Mouse (Mus musculus): Measurements from ENCODE around the gene Thsd7b. TPM values are rescaled to one million over a fixed set of nuclear protein-coding genes. Genes with fewer than 3 reads are reported as not detected.

The Thsd7b gene
- total and polyA plus RNA-seq, 2 experiments from 2014 or later: 8.0 to 19.9 TPM

DNA sequence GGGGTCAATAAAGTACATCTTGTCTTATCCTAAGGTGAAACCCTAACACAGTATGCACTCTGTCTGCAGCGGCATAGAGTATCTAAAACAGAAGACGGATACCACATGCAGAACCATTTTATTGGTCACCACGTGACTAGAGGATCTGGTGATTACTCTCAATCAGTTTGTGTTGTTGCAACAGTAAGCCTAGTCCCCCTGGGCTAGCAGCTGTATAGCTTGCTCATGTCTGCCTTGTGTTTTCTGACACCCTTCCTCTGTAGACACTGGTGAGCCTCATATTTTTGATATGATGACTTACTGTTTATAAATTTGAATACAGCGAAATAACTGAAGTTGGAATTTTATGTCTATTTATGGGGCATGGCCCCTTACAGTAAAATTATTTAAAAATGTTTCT is 306.9 kb downstream of the Thsd7b start:
- WGBS: 89% methylated on average over 4 of the region's 4 CpGs
- ATAC-seq (no peak), DNase-seq (no peak)
- H3K4me1 ChIP-seq (ENCODE audit: insufficient read depth): no peaks in the 10 kb centered on the region
- no peak for TF ChIP-seq CTCF (IDR thresholded peaks at IDR 0.05; ENCODE audit: low read depth)
- H3K9ac ChIP-seq: no peak overlapping the region
- H3K9me3 ChIP-seq (ENCODE audit: low read length): no peaks in the 10 kb centered on the region
- no peak overlapping the region for H3K4me3 ChIP-seq (ENCODE audit: low read depth, low read length)
- no peak overlapping the region for H3K4me2 ChIP-seq (ENCODE audit: low read depth)
- no peaks in the 10 kb centered on the region for H3K36me3 ChIP-seq (ENCODE audit: insufficient read depth)
- no peaks in the 10 kb centered on the region for H3K27me3 ChIP-seq (ENCODE audit: insufficient read depth, low read length)
- H3K27ac ChIP-seq (ENCODE audit: low read depth, low read length): no peak overlapping the region

DNA sequence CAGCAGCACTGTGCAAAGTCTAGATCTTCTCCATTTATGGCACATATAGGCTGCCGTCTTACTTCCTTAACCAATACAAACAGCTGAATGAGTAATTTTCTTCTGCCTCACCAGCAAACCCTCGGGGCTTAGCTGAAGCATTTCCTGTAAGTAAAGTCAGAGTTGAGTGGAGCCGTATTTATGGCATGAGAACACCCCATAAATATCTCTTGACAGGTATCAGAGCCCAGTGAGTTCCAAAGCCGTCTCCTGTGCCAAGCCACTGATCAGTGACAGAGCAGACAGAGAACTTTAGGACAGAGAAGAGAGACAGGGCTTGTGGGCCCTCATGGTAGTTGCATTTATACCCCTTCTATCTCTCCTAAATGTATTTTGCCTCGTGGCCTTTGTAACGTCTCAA is 313.5 kb downstream of the Thsd7b start:
- Histone ChIP-seq H3K27ac (ENCODE audit: low read depth, low read length) (no peak overlapping the region), H3K4me3 (ENCODE audit: low read depth, low read length) (no peak overlapping the region), H3K27me3 (ENCODE audit: insufficient read depth, low read length) (no peaks in the 10 kb centered on the region), H3K9me3 (ENCODE audit: low read length) (no peaks in the 10 kb centered on the region), H3K4me2 (ENCODE audit: low read depth) (no peak overlapping the region), H3K4me1 (ENCODE audit: insufficient read depth) (no peaks in the 10 kb centered on the region; the same call in 1 of the 2 replicates), H3K9ac (no peak overlapping the region), H3K36me3 (ENCODE audit: insufficient read depth) (no peaks in the 10 kb centered on the region)
- TF ChIP-seq CTCF (IDR thresholded peaks at IDR 0.05; ENCODE audit: low read depth): no peak
- no peak for ATAC-seq
- 89% methylated on average over 6 of the region's 6 CpGs for WGBS
- no peak for DNase-seq

GRCm38 (mm10) chr1:129589366-129590002 is 316.4 kb downstream of the Thsd7b start:
- no peak for ATAC-seq

DNA sequence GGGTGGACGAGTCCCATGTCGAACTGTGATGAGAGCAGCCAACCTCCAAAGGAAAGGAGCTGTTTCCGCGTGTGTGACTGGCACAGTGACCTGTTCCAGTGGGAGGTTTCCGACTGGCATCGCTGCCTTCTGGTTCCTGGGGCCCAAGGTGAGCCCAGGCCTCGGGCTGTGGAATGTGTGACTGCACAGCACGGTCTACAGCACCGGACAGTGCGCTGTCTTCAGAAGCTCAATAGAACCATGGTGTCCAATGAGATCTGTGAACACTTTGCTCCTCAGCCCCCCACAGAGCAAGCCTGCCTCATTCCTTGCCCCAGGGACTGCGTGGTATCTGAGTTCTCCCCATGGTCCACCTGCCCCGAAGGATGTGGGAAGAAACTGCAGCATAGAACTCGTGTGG is 322.3 kb downstream of the Thsd7b start:
- Histone ChIP-seq H3K36me3 (ENCODE audit: insufficient read depth) (no peaks in the 10 kb centered on the region), H3K27ac (ENCODE audit: low read depth, low read length) (no peak overlapping the region), H3K9ac (no peak overlapping the region), H3K9me3 (ENCODE audit: low read length) (no peaks in the 10 kb centered on the region), H3K27me3 (ENCODE audit: insufficient read depth, low read length) (no peaks in the 10 kb centered on the region), H3K4me2 (ENCODE audit: low read depth) (no peak overlapping the region), H3K4me1 (ENCODE audit: insufficient read depth) (no peaks in the 10 kb centered on the region), H3K4me3 (ENCODE audit: low read depth, low read length) (no peak overlapping the region)
- DNase-seq (no peak), ATAC-seq (no peak)
- TF ChIP-seq CTCF (IDR thresholded peaks at IDR 0.05; ENCODE audit: low read depth): no peak
- 87% methylated on average over 13 of the region's 13 CpGs for WGBS

More at GRCm38 (mm10) chr1:129589366-129590002, 316.4 kb downstream of the Thsd7b start:
- DNase-seq: peak; percentile 13
- 37% methylated on average over 3 of the region's 3 CpGs for WGBS
- Histone ChIP-seq H3K36me3 (ENCODE audit: insufficient read depth) (no peaks in the 10 kb centered on the region), H3K9me3 (ENCODE audit: low read length) (no peaks in the 10 kb centered on the region), H3K27me3 (ENCODE audit: insufficient read depth, low read length) (no peaks in the 10 kb centered on the region), H3K9ac (no peak overlapping the region), H3K4me2 (ENCODE audit: low read depth) (no peak overlapping the region), H3K27ac (ENCODE audit: low read depth, low read length) (no peak overlapping the region), H3K4me1 (ENCODE audit: insufficient read depth) (no peaks in the 10 kb centered on the region; the same call in 1 of the 2 replicates), H3K4me3 (ENCODE audit: low read depth, low read length) (no peak overlapping the region)
- no peak for TF ChIP-seq CTCF (IDR thresholded peaks at IDR 0.05; ENCODE audit: low read depth)

- no peaks in the 10 kb centered on the region for H3K36me3 ChIP-seq (ENCODE audit: insufficient read depth)
- no peak overlapping the region for H3K4me2 ChIP-seq (ENCODE audit: low read depth)
- H3K4me1 ChIP-seq (ENCODE audit: insufficient read depth): no peaks in the 10 kb centered on the region; the same call in 1 of the 2 replicates
- no peak overlapping the region for H3K27ac ChIP-seq (ENCODE audit: low read depth, low read length)
- no peak overlapping the region for H3K9ac ChIP-seq
- H3K4me3 ChIP-seq (ENCODE audit: low read depth, low read length): no peak overlapping the region
- H3K27me3 ChIP-seq (ENCODE audit: insufficient read depth, low read length): no peaks in the 10 kb centered on the region
- no peaks in the 10 kb centered on the region for H3K9me3 ChIP-seq (ENCODE audit: low read length)
- no peak for TF ChIP-seq CTCF (IDR thresholded peaks at IDR 0.05; ENCODE audit: low read depth)
- ATAC-seq: no peak
- DNase-seq: no peak
These were observed 327.8 kb downstream of the Thsd7b start for GRCm38 (mm10) chr1:129600933-129601332.

GRCm38 (mm10) chr1:129602284-129602683 is 329.2 kb downstream of the Thsd7b start:
- no peaks in the 10 kb centered on the region; the same call in 1 of the 2 replicates for H3K4me1 ChIP-seq (ENCODE audit: insufficient read depth)
- no peaks in the 10 kb centered on the region for H3K36me3 ChIP-seq (ENCODE audit: insufficient read depth)
- no peak for TF ChIP-seq CTCF (IDR thresholded peaks at IDR 0.05; ENCODE audit: low read depth)
- DNase-seq (no peak), ATAC-seq (no peak)
- H3K27me3 ChIP-seq (ENCODE audit: insufficient read depth, low read length): no peaks in the 10 kb centered on the region
- H3K27ac ChIP-seq (ENCODE audit: low read depth, low read length): no peak overlapping the region
- no peaks in the 10 kb centered on the region for H3K9me3 ChIP-seq (ENCODE audit: low read length)
- H3K4me3 ChIP-seq (ENCODE audit: low read depth, low read length): no peak overlapping the region
- H3K4me2 ChIP-seq (ENCODE audit: low read depth): no peak overlapping the region
- no peak overlapping the region for H3K9ac ChIP-seq

DNA sequence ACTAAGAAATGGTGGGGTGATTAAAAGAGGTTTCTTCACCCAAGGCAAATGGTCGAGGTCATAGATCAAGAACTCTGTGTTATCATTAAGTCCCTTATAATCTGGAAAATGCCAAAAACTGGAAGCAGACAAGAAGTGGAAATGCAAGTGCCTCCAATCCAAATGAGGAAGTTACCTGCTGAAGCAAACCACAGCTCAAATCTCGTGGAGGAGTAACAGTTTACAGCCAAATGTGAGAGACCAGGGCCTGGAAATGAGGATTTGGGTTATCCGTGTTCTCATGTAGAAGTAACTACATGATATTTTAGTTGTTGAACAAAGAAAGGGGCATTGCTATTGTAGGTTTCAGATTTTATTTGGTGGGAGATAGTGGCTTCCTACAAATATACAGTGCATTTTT is 335.3 kb downstream of the Thsd7b start:
- no peak overlapping the region for H3K4me3 ChIP-seq (ENCODE audit: low read depth, low read length)
- TF ChIP-seq CTCF (IDR thresholded peaks at IDR 0.05; ENCODE audit: low read depth): no peak
- ATAC-seq (no peak), DNase-seq (no peak)
- no peaks in the 10 kb centered on the region for H3K27me3 ChIP-seq (ENCODE audit: insufficient read depth, low read length)
- no peak overlapping the region for H3K9ac ChIP-seq
- 79% methylated on average over 3 of the region's 3 CpGs for WGBS
- H3K4me1 ChIP-seq (ENCODE audit: insufficient read depth): no peaks in the 10 kb centered on the region
- H3K4me2 ChIP-seq (ENCODE audit: low read depth): no peak overlapping the region
- H3K36me3 ChIP-seq (ENCODE audit: insufficient read depth): no peaks in the 10 kb centered on the region
- no peaks in the 10 kb centered on the region for H3K9me3 ChIP-seq (ENCODE audit: low read length)
- no peak overlapping the region for H3K27ac ChIP-seq (ENCODE audit: low read depth, low read length)

Measured in forebrain, postnatal 0 days (tissue).